ENCODE assay signal across 24 mouse cellular contexts in genomic region chr17:81455977-81456376, GRCm38 (mm10). TPM values are rescaled to one million over a fixed set of nuclear protein-coding genes. Genes with fewer than 3 reads are reported as not detected.
"Had no signal": no experiment of that assay in that cellular context is flagged by ENCODE, and none has a peak within 500 bp of the region (broad histone marks: within the 10 kb centered on the region; RNA-seq: fewer than 3 reads in every experiment).

No protein-coding gene starts in this region.

- H3K27ac ChIP-seq: neural tube, embryonic 13.5 days; neural tube, embryonic 15.5 days; stomach, embryonic 15.5 days; stomach, postnatal 0 days had no signal

- H3K4me2 ChIP-seq: neural tube, embryonic 13.5 days; neural tube, embryonic 15.5 days; stomach, embryonic 15.5 days had no signal

- H3K9ac ChIP-seq: neural tube, embryonic 13.5 days; neural tube, embryonic 15.5 days; stomach, embryonic 15.5 days had no signal

- H3K4me1 ChIP-seq: stomach, embryonic 15.5 days had no signal

- H3K9me3 ChIP-seq: neural tube, embryonic 13.5 days; neural tube, embryonic 15.5 days; stomach, embryonic 15.5 days had no signal

- H3K27me3 ChIP-seq: neural tube, embryonic 13.5 days; neural tube, embryonic 15.5 days; stomach, embryonic 15.5 days had no signal

- H3K4me3 ChIP-seq: neural tube, embryonic 13.5 days; neural tube, embryonic 15.5 days; stomach, embryonic 15.5 days had no signal

- DNase-seq: right cerebral cortex, adult 18-20 months; right cerebral cortex, postnatal 14 days; right cerebral cortex, postnatal 25 days; right cerebral cortex, postnatal 4 days; spleen, adult 18-20 months; thymus, adult 18-20 months; thymus, adult 2 months; thymus, postnatal 14 days; thymus, postnatal 25 days; thymus, postnatal 36 days; thymus, postnatal 4 days had no signal

- H3K36me3 ChIP-seq: neural tube, embryonic 13.5 days; neural tube, embryonic 15.5 days; stomach, embryonic 15.5 days had no signal

RNA-seq across cellular contexts. Expression of gene Gm11096, which starts 14.4 kb away (rescaled TPM):
- total RNA-seq: neutrophil, adult 5-6 weeks had no signal
- polyA plus RNA-seq: neural tube, embryonic 13.5 days; neural tube, embryonic 14.5 days; neural tube, embryonic 15.5 days; small intestine, adult 2 months; spleen, adult 2 months; stomach, embryonic 14.5 days; stomach, embryonic 15.5 days; stomach, embryonic 16.5 days; stomach, postnatal 0 days; testis, adult 2 months; thymus, adult 2 months; thymus, postnatal 0 days; urinary bladder, adult 2 months had no signal
